In the genomic region with DNA sequence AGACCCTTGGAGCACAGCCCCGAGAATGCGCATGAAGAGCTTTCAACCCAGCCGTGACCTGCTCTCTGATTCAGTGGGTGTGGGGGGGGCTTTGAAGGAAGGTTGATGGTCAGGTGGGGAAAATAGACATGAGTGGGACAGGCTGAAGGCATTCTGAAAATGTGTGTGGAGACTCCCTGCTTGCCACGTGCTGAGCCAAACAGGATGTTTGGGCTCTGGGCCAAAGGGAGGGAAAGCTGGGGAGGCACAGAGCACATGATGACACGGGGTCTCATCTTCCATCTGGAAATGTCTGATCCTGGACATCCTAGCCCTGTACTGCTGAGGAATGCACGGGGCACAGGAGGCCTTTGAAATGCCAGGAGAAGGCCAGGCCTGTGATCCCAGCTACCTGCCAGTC, we compare ENCODE assay signal across 26 mouse cellular contexts. TPM values are rescaled to one million over a fixed set of nuclear protein-coding genes. Genes with fewer than 3 reads are reported as not detected.
A peak's percentile ranks its signal among the peaks of the same experiment; 100 is the strongest.
DNase-seq lines count a peak whose midpoint lies in the region; ATAC-seq and TF ChIP-seq lines count a peak whose summit lies in the region.
"Had no signal": no experiment of that assay in that cellular context is flagged by ENCODE, and none has a peak within 500 bp of the region (broad histone marks: within the 10 kb centered on the region; RNA-seq: fewer than 3 reads in every experiment).

No protein-coding gene starts in this region.

- H3K4me2 ChIP-seq in embryonic facial prominence, embryonic 14.5 days (ENCODE audit: low read depth, low read length) = no peak overlapping the region
- no peak overlapping the region for H3K4me2 ChIP-seq in heart, postnatal 0 days (ENCODE audit: low read depth, low read length)
- H3K4me2 ChIP-seq: embryonic facial prominence, embryonic 12.5 days; forebrain, embryonic 13.5 days; heart, embryonic 13.5 days; liver, embryonic 11.5 days; stomach, embryonic 15.5 days had no signal

- DNase-seq in embryonic facial prominence, embryonic 14.5 days (ENCODE audit: low spot score) = peak; percentile 15
- DNase-seq in embryonic facial prominence, embryonic 10.5 days (ENCODE audit: low spot score) = no peak
- DNase-seq in heart, postnatal 0 days (ENCODE audit: low spot score) = peak; percentile 23
- no peak for DNase-seq in heart, postnatal 36 days
- no peak for DNase-seq in layer of hippocampus, adult 2 months (ENCODE audit: low spot score in 2 of 2)
- DNase-seq in layer of hippocampus, postnatal 14 days (ENCODE audit: low spot score in 2 of 2) = no peak
- DNase-seq in ovary, postnatal 14 days (ENCODE audit: low spot score) = peak; percentile 16
- DNase-seq in ovary, postnatal 36 days (ENCODE audit: low spot score) = no peak
- DNase-seq: adrenal gland, adult 8-10 months; cerebellum, adult 18-20 months; cerebellum, postnatal 14 days; gastrocnemius, postnatal 10 days; heart, adult 11 months; kidney, adult 2 months; left cerebral cortex, postnatal 4 days; liver, postnatal 0 days; thymus, adult 18-20 months; thymus, postnatal 36 days had no signal

- H3K27me3 ChIP-seq in embryonic facial prominence, embryonic 14.5 days (replicated peaks; ENCODE audit: control insufficient read depth, insufficient read depth, low read length) = peaks cover 5% of the 10 kb centered on the region; the same call in 1 of the 2 replicates
- peaks cover 10% of the 10 kb centered on the region; the same call in 1 of the 2 replicates for H3K27me3 ChIP-seq in embryonic facial prominence, embryonic 10.5 days (replicated peaks; ENCODE audit: low read depth, poor library complexity, severe bottlenecking)
- peaks cover 3% of the 10 kb centered on the region; the same call in 1 of the 2 replicates for H3K27me3 ChIP-seq in heart, postnatal 0 days (ENCODE audit: control insufficient read depth, insufficient read depth, low read length)
- H3K27me3 ChIP-seq: stomach, embryonic 15.5 days had no signal

- no peak for TF ChIP-seq EP300 in heart, postnatal 0 days (IDR thresholded peaks at IDR 0.05; ENCODE audit: low read depth)

- 42% methylated on average over 6 of the region's 6 CpGs for WGBS in embryonic facial prominence, embryonic 14.5 days
- WGBS in embryonic facial prominence, embryonic 10.5 days = 85% methylated on average over 6 of the region's 6 CpGs
- 42% methylated on average over 6 of the region's 6 CpGs for WGBS in heart, postnatal 0 days

- no peak overlapping the region for H3K9ac ChIP-seq in embryonic facial prominence, embryonic 14.5 days (ENCODE audit: low read depth, low read length)
- no peak overlapping the region for H3K9ac ChIP-seq in heart, postnatal 0 days (replicated peaks; ENCODE audit: low read depth, low read length)
- H3K9ac ChIP-seq: embryonic facial prominence, embryonic 12.5 days; forebrain, embryonic 13.5 days; heart, embryonic 13.5 days; liver, postnatal 0 days; stomach, embryonic 15.5 days had no signal

- no peak for TF ChIP-seq CTCF in heart, postnatal 0 days (IDR thresholded peaks at IDR 0.05; ENCODE audit: low read depth)
- TF ChIP-seq CTCF in layer of hippocampus, adult 2 months (conservative IDR thresholded peaks at IDR 0.05) = no peak

- peak; percentile 33; the same call in 1 of the 2 replicates for ATAC-seq in embryonic facial prominence, embryonic 14.5 days (ENCODE audit: low read depth)
- no peak for ATAC-seq in heart, postnatal 0 days (ENCODE audit: insufficient read depth, low read depth)
- ATAC-seq: activated CD4-positive, CD25-positive, alpha-beta regulatory T cell, adult 4 months; forebrain, embryonic 13.5 days; liver, postnatal 0 days had no signal

- H3K27ac ChIP-seq in embryonic facial prominence, embryonic 14.5 days (replicated peaks; ENCODE audit: low read depth, low read length) = no peak overlapping the region
- H3K27ac ChIP-seq in embryonic facial prominence, embryonic 10.5 days (replicated peaks) = no peak overlapping the region
- no peak overlapping the region for H3K27ac ChIP-seq in heart, postnatal 0 days (ENCODE audit: low read depth)
- peak overlapping the region; percentile 53; the same call in 1 of the 2 replicates for H3K27ac ChIP-seq in layer of hippocampus, adult 2 months
- H3K27ac ChIP-seq: embryonic facial prominence, embryonic 12.5 days; forebrain, embryonic 13.5 days; heart, embryonic 13.5 days; macrophage; stomach, embryonic 15.5 days had no signal

- no peaks in the 10 kb centered on the region for H3K9me3 ChIP-seq in embryonic facial prominence, embryonic 14.5 days (ENCODE audit: control insufficient read depth, low read length)
- no peaks in the 10 kb centered on the region for H3K9me3 ChIP-seq in embryonic facial prominence, embryonic 10.5 days
- no peaks in the 10 kb centered on the region for H3K9me3 ChIP-seq in heart, postnatal 0 days (replicated peaks; ENCODE audit: control insufficient read depth, low read length)
- H3K9me3 ChIP-seq: embryonic facial prominence, embryonic 12.5 days; forebrain, embryonic 13.5 days; heart, embryonic 13.5 days; stomach, embryonic 15.5 days had no signal

- H3K4me1 ChIP-seq in embryonic facial prominence, embryonic 14.5 days (ENCODE audit: control insufficient read depth, insufficient read depth, low read length) = peaks cover 7% of the 10 kb centered on the region; the same call in 1 of the 2 replicates
- H3K4me1 ChIP-seq in embryonic facial prominence, embryonic 10.5 days = peaks cover 6% of the 10 kb centered on the region; the same call in 1 of the 2 replicates
- H3K4me1 ChIP-seq in heart, postnatal 0 days (ENCODE audit: control insufficient read depth, insufficient read depth) = no peaks in the 10 kb centered on the region
- H3K4me1 ChIP-seq: forebrain, embryonic 13.5 days; stomach, embryonic 15.5 days had no signal

- no peaks in the 10 kb centered on the region for H3K36me3 ChIP-seq in embryonic facial prominence, embryonic 14.5 days (ENCODE audit: control insufficient read depth, insufficient read depth, low read length)
- H3K36me3 ChIP-seq in embryonic facial prominence, embryonic 10.5 days (replicated peaks) = no peaks in the 10 kb centered on the region
- no peaks in the 10 kb centered on the region for H3K36me3 ChIP-seq in heart, postnatal 0 days (replicated peaks; ENCODE audit: control insufficient read depth, insufficient read depth, low read length)
- H3K36me3 ChIP-seq: embryonic facial prominence, embryonic 12.5 days; heart, embryonic 13.5 days; stomach, embryonic 15.5 days had no signal

- H3K4me3 ChIP-seq in embryonic facial prominence, embryonic 14.5 days (ENCODE audit: low read depth, low read length) = no peak overlapping the region
- H3K4me3 ChIP-seq in embryonic facial prominence, embryonic 10.5 days = no peak overlapping the region
- H3K4me3 ChIP-seq in heart, postnatal 0 days (ENCODE audit: low read depth, low read length) = no peak overlapping the region
- no peak overlapping the region for H3K4me3 ChIP-seq in layer of hippocampus, adult 2 months
- H3K4me3 ChIP-seq: embryonic facial prominence, embryonic 12.5 days; erythroblast, embryonic 14.5 days; forebrain, embryonic 13.5 days; heart, embryonic 13.5 days; stomach, embryonic 15.5 days had no signal

- intact Hi-C loops in heart, postnatal 36 days (cut with DNase I) = no loop called here

RNA-seq across cellular contexts. Expression of a gene that starts 19.8 kb away (rescaled TPM):
- 1.4 and 2.6 TPM in 2 replicates for polyA plus RNA-seq in embryonic facial prominence, embryonic 14.5 days (2014; fragmentation: Nextera tagmentation; extraction: Ambion mirVana)
- 2.7 TPM in 2 replicates for polyA plus RNA-seq in embryonic facial prominence, embryonic 10.5 days (2016; fragmentation: Nextera tagmentation; extraction: Ambion mirVana)
- 0.04 and 3.6 TPM in 2 replicates for total RNA-seq in heart, postnatal 0 days (2014; rRNA removed; ENCODE audit: low replicate concordance)
- 0.08 and 0.11 TPM in 2 replicates for polyA plus RNA-seq in heart, postnatal 0 days (2015; fragmentation: Nextera tagmentation; extraction: Ambion mirVana)
- total RNA-seq in heart, postnatal 36 days (2021) = under 1 TPM; 0.57 to 0.69 TPM
- total RNA-seq in layer of hippocampus, adult 2 months (2021) = 1 to 10 TPM; 1.4 to 3.4 TPM
- total RNA-seq in layer of hippocampus, postnatal 14 days (2021) = 1 to 10 TPM; 4.2 to 4.7 TPM
- polyA plus RNA-seq: activated CD4-positive, CD25-positive, alpha-beta regulatory T cell, adult 4 months; erythroblast, embryonic 14.5 days; macrophage had no signal

RNA-seq across cellular contexts. Expression of a gene that starts 59.3 kb away (rescaled TPM):
- 4.0 TPM in 2 replicates for polyA plus RNA-seq in embryonic facial prominence, embryonic 14.5 days (2014; fragmentation: Nextera tagmentation; extraction: Ambion mirVana)
- 3.3 and 3.4 TPM in 2 replicates for polyA plus RNA-seq in embryonic facial prominence, embryonic 10.5 days (2016; fragmentation: Nextera tagmentation; extraction: Ambion mirVana)
- 26.0 and 53.0 TPM in 2 replicates for total RNA-seq in heart, postnatal 0 days (2014; rRNA removed; ENCODE audit: low replicate concordance)
- polyA plus RNA-seq in heart, postnatal 0 days (2015; fragmentation: Nextera tagmentation; extraction: Ambion mirVana) = 1.9 and 2.8 TPM in 2 replicates
- total RNA-seq in heart, postnatal 36 days (2021) = 10 to 100 TPM; 13.8 to 15.5 TPM
- total RNA-seq in layer of hippocampus, adult 2 months (2021) = 1 to 10 TPM; 5.0 to 5.8 TPM
- 1 to 10 TPM; 7.0 to 8.9 TPM for total RNA-seq in layer of hippocampus, postnatal 14 days (2021)
- polyA plus RNA-seq: activated CD4-positive, CD25-positive, alpha-beta regulatory T cell, adult 4 months; erythroblast, embryonic 14.5 days; macrophage had no signal

Comparison
In these comparisons a context has a peak if more than half of its experiments do, and no peak if none do; other contexts are left out.
1. DNase-seq: peak in embryonic facial prominence, embryonic 14.5 days (single experiment), heart, postnatal 0 days (single experiment) and ovary, postnatal 14 days (single experiment); none in embryonic facial prominence, embryonic 10.5 days (single experiment), heart, postnatal 36 days (0 of 2), layer of hippocampus, adult 2 months (0 of 2), layer of hippocampus, postnatal 14 days (0 of 2) and ovary, postnatal 36 days (single experiment).